Mouse (Mus musculus) lung, embryonic 14.5 days (tissue): ENCODE measurements around the gene Trappc2. TPM values are rescaled to one million over a fixed set of nuclear protein-coding genes. Genes with fewer than 3 reads are reported as not detected.
A peak's percentile ranks its signal among the peaks of the same experiment; 100 is the strongest.

Experiments used
- ATAC-seq: fragments of 200-750 bp; cut with Nextera tagmentation; 2 replicates; pipeline ENCODE4 v1.8.0; 2017; ENCODE audit warnings: mild to moderate bottlenecking, moderate TSS enrichment, moderate library complexity; ENCODE audit not compliant: insufficient read depth
- DNase-seq: peaks from one replicate; pipeline ENCODE4 v3.0.0-alpha.2; 2015
- H3K27ac ChIP-seq: fragments of 300-500 bp; sonication (generic); 2 replicates; pipeline ENCODE4 v1.5.1; 2014; ENCODE audit warnings: low read depth, mild to moderate bottlenecking, moderate library complexity
- H3K27me3 ChIP-seq: fragments of 300-500 bp; sonication (generic); 2 replicates; pipeline ENCODE4 v1.6.1; 2014; ENCODE audit warnings: low read length, control low read depth; ENCODE audit not compliant: insufficient read depth
- H3K36me3 ChIP-seq: fragments of 300-500 bp; sonication (generic); 2 replicates; pipeline ENCODE4 v1.6.1; 2014; ENCODE audit warnings: control low read depth; ENCODE audit not compliant: insufficient read depth
- H3K4me1 ChIP-seq: fragments of 300-500 bp; sonication (generic); 2 replicates; pipeline ENCODE4 v1.6.1; 2014; ENCODE audit warnings: antibody characterized with exemption, control low read depth; ENCODE audit not compliant: insufficient read depth
- H3K4me2 ChIP-seq: fragments of 300-500 bp; sonication (generic); 2 replicates; pipeline ENCODE4 v1.6.1; 2014; ENCODE audit warnings: mild to moderate bottlenecking
- H3K4me3 ChIP-seq: fragments of 300-500 bp; sonication (generic); 2 replicates; pipeline ENCODE4 v1.5.1; 2014; ENCODE audit warnings: low read depth, low read length
- H3K9ac ChIP-seq: fragments of 300-500 bp; sonication (generic); 2 replicates; pipeline ENCODE4 v1.6.1; 2014
- H3K9me3 ChIP-seq: fragments of 300-500 bp; sonication (generic); 2 replicates; pipeline ENCODE4 v1.6.1; 2016; ENCODE audit warnings: low read depth, low read length, control low read depth
- CTCF ChIP-seq: IDR thresholded peaks from 2 replicates; pipeline ENCODE4 v1.5.1; 2016; ENCODE audit warnings: antibody characterized with exemption, low read depth
- WGBS: fragments of 180-500 bp; shearing (Covaris S2); extraction: QIAGEN DNeasy Blood & Tissue Kit; methylation state at CpG from one replicate; pipeline ENCODE4 v1.1.7; 2014; 5-methylcytosine and 5-hydroxymethylcytosine counted together
- polyA plus RNA-seq: library from polyadenylated mRNA; unstranded; fragments of >200 nt; fragmentation: Nextera tagmentation; extraction: Ambion mirVana; gene quantifications from 2 replicates; pipeline ENCODE4 v1.2.1, GENCODE M21; 2014

Trappc2 gene
- polyA plus RNA-seq, 1 experiment from 2014 or later = 28.1 TPM

DNA sequence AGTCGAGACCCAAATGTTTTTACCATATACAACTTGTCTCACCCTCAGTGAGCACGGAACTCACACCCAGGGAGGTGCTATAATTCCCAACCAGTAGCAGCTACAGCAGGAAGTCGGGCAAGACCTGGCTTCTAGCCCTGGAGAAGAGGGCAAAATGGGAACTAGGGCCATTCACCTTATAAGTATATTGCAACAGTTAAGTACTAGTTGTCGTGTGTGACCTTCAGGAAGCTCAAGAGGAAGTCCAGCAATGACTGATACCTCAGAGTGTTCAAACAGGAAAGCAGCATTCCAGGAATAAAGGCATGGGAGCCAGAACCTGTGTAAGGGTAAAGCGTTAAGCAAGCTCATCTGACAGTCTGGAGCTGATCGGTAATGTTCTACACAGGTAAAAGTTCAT is 13.2 kb downstream of the Trappc2 start:
- H3K4me3 ChIP-seq = no peak overlapping the region
- H3K27ac ChIP-seq = no peak overlapping the region
- DNase-seq = no peak
- TF ChIP-seq CTCF = no peak
- peaks cover 12% of the 10 kb centered on the region; the same call in 1 of the 2 replicates for H3K36me3 ChIP-seq
- no peak for ATAC-seq
- H3K9me3 ChIP-seq = no peaks in the 10 kb centered on the region
- 64% methylated on average over 6 of the region's 6 CpGs for WGBS
- no peaks in the 10 kb centered on the region for H3K4me1 ChIP-seq
- no peaks in the 10 kb centered on the region for H3K27me3 ChIP-seq
- no peak overlapping the region for H3K9ac ChIP-seq
- H3K4me2 ChIP-seq = no peak overlapping the region

DNA sequence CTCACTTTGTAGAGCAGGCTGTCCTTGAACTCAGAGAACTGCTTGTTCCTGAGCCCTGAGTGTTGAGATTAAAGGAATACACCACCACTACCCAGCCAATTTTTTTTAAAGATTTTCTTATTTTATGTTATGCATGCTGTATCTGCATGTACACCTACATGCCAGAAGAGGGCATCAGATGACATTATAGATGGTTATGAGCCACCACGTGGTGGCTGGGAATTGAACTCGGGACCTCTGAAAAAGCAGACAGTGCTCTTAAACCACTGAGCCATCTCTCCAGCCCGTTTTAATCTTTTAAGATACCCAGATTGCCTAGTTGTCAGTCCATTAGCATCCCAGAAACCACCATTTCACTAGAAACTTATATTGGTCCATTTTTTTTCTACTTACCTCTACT is 14.0 kb downstream of the Trappc2 start:
- Histone ChIP-seq H3K4me3 (no peak overlapping the region), H3K4me1 (no peaks in the 10 kb centered on the region), H3K27me3 (no peaks in the 10 kb centered on the region), H3K9me3 (no peaks in the 10 kb centered on the region), H3K36me3 (peaks cover 12% of the 10 kb centered on the region; the same call in 1 of the 2 replicates), H3K9ac (no peak overlapping the region), H3K27ac (no peak overlapping the region), H3K4me2 (no peak overlapping the region)
- 0 out of 2 replicates have a peak, but pooled peaks have one; percentile 3 for TF ChIP-seq CTCF
- 68% methylated on average over 3 of the region's 3 CpGs for whole genome bisulfite sequencing
- no peak for ATAC-seq
- no peak for DNase-seq

DNA sequence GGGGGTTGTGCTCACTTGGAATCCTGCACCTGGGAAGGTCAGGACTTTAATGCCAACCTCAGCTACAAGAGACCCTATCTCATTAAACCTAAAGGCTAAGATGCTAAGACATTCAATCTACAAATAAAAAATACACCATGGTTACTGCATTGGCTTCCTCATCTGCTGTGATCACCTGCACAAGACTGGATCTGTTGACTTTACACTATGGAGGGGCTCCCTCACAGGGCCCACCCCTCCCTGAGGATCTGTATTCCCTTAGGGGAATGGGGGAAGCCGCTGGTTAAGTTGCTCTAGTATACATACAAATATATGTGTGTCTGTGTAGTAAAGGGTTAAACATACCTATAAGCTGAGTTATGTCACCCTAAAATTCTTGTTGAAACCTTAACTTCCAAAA is 15.2 kb downstream of the Trappc2 start:
- peaks cover 12% of the 10 kb centered on the region; the same call in 1 of the 2 replicates for H3K36me3 ChIP-seq
- H3K9ac ChIP-seq = no peak overlapping the region
- no peak for DNase-seq
- 91% methylated on average over 1 of the region's 1 CpGs for WGBS
- H3K27me3 ChIP-seq = no peaks in the 10 kb centered on the region
- H3K9me3 ChIP-seq = no peaks in the 10 kb centered on the region
- no peak for ATAC-seq
- H3K4me2 ChIP-seq = no peak overlapping the region
- H3K4me3 ChIP-seq = no peak overlapping the region
- no peak for TF ChIP-seq CTCF
- no peak overlapping the region for H3K27ac ChIP-seq
- H3K4me1 ChIP-seq = no peaks in the 10 kb centered on the region

DNA sequence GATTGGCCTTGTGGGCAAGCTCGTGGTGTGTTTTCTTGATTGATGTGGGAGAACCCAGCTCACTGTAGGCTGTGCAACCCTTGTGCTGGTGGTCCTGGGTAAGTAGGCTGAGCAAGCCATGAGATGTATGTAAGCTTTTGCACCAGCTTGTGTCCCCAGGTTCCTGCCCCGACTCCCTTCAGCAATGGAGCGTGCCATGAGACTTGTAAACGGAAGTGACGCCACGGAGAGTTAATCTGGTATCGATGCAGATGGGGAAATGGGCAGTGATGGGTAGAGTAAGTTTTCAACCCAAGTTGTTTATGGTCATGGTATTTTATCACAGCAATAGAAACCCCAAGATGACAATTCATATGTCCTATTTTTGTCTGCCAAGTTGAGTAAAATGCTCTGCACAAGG is 27.9 kb downstream of the Trappc2 start:
- Histone ChIP-seq H3K9ac (no peak overlapping the region), H3K4me1 (no peaks in the 10 kb centered on the region), H3K27ac (no peak overlapping the region), H3K9me3 (no peaks in the 10 kb centered on the region), H3K4me3 (no peak overlapping the region), H3K4me2 (no peak overlapping the region), H3K36me3 (0 out of 2 replicates have a peak, but pooled peaks cover 4% of the 10 kb centered on the region), H3K27me3 (no peaks in the 10 kb centered on the region)
- DNase-seq = no peak
- no peak for TF ChIP-seq CTCF
- 91% methylated on average over 7 of the region's 7 CpGs for WGBS
- no peak for ATAC-seq

DNA sequence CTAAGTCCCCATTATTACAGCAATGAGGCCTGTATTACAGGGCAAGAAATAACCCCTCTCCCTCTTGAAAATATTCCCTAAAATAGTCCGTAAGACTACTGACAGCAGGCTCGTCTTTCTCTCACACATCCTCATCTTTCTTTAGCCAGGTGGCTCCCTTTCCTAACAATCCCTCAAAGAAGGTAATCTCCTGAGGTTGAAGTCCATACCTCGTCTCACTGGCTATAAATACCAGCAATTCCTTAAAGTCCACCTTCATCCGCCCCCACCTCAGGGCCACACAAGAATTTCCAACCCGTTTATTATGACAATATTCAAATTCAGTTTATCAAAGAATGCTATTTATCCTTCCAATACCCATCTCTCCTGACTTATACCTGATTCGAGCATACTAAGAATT is 32.2 kb downstream of the Trappc2 start:
- Histone ChIP-seq H3K36me3 (peaks cover 15% of the 10 kb centered on the region; the same call in 1 of the 2 replicates), H3K9ac (no peak overlapping the region), H3K4me1 (no peaks in the 10 kb centered on the region), H3K27ac (no peak overlapping the region), H3K4me2 (no peak overlapping the region), H3K9me3 (no peaks in the 10 kb centered on the region), H3K4me3 (no peak overlapping the region), H3K27me3 (no peaks in the 10 kb centered on the region)
- TF ChIP-seq CTCF = no peak
- 75% methylated on average over 6 of the region's 6 CpGs for WGBS
- ATAC-seq = no peak
- DNase-seq = no peak

DNA sequence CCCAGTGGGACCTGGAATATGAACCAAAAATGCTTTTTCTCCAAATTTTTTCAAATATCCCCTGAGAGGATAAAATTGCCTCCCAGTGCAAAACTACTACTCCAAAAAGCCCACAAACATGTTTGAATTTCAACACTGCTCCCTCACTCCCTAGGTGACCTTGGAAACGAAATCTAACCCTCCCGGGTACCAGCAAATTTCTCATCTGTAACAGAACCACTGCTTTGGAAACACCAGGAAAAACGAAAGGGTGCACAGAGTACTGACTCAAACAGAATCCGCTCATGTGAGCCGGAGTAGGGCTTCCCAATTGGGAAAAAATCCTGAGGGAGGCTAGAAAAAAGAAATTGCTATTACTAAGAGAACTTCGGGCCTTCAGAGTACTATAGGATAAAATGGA is 37.0 kb downstream of the Trappc2 start:
- TF ChIP-seq CTCF = no peak
- H3K9ac ChIP-seq = no peak overlapping the region
- H3K4me2 ChIP-seq = peak overlapping the region; percentile 63
- no peak for ATAC-seq
- DNase-seq = no peak
- H3K36me3 ChIP-seq = peaks cover 11% of the 10 kb centered on the region; the same call in 1 of the 2 replicates
- no peaks in the 10 kb centered on the region for H3K27me3 ChIP-seq
- H3K4me1 ChIP-seq = no peaks in the 10 kb centered on the region
- WGBS = 65% methylated on average over 6 of the region's 6 CpGs
- no peaks in the 10 kb centered on the region for H3K9me3 ChIP-seq
- peak overlapping the region; percentile 62 for H3K4me3 ChIP-seq
- H3K27ac ChIP-seq = no peak overlapping the region

DNA sequence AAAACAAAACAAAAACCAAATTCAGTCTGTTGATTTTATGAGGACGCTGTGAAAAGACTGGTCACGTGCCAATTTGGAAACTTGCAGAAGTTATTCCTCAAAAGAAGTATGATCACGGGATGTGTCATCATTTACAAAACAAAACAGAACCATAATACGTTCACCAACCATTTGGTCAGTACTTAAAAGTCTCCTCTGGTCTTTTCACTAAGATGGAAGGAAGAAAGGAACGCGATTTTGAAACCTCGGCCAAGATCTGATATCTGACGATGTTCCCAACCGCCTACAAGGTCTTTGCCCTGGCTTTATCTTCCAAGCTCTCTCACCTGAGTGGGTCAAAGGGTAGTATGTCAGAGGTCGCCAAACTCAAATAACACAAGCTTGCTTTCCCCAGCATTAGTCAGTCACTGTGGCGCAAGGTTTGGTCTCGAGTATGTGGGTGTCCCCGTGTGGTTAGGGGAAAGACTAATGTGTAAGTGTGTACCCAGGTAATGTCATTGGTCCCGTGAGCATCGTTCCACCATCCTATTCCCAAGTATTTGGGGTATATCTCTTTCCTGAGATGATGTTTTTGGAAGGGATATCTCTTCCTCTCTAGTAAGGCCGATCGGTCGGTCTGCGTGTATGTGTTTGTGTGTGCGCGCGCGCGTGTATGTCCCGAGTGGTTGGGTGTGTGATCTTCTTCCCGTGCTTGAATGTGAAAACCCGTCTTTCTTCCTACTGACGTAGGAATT is 38.4 kb downstream of the Trappc2 start:
- peak overlapping the region; percentile 62 for H3K4me3 ChIP-seq
- peak overlapping the region; percentile 68 for H3K9ac ChIP-seq
- 14% methylated on average over 28 of the region's 28 CpGs for WGBS
- DNase-seq (peak; percentile 31), ATAC-seq (peak; percentile 29)
- H3K27ac ChIP-seq = peak overlapping the region; percentile 79
- peak overlapping the region; percentile 63 for H3K4me2 ChIP-seq
- H3K9me3 ChIP-seq = no peaks in the 10 kb centered on the region
- H3K4me1 ChIP-seq = no peaks in the 10 kb centered on the region
- H3K27me3 ChIP-seq = no peaks in the 10 kb centered on the region
- no peak for TF ChIP-seq CTCF
- H3K36me3 ChIP-seq = peaks cover 11% of the 10 kb centered on the region; the same call in 1 of the 2 replicates
